Mouse (Mus musculus) embryonic facial prominence, embryonic 13.5 days (tissue): ENCODE measurements around the gene Metap1d. TPM values are rescaled to one million over a fixed set of nuclear protein-coding genes. Genes with fewer than 3 reads are reported as not detected.
A peak's percentile ranks its signal among the peaks of the same experiment; 100 is the strongest.

Source experiments
- ATAC-seq: fragments of 200-750 bp; cut with Nextera tagmentation; 2 replicates; pipeline ENCODE4 v1.8.0; 2017; ENCODE audit warnings: low read depth; ENCODE audit not compliant: insufficient number of reproducible peaks, insufficient read depth, low FRiP score, low TSS enrichment
- H3K27ac ChIP-seq: fragments of 300-500 bp; sonication (generic); 2 replicates; pipeline ENCODE4 v1.5.1; 2015; ENCODE audit warnings: moderate library complexity, mild to moderate bottlenecking, inconsistent platforms
- H3K27me3 ChIP-seq: fragments of 300-500 bp; sonication (generic); 2 replicates; pipeline ENCODE4 v1.6.1; 2015; ENCODE audit warnings: mild to moderate bottlenecking, inconsistent platforms
- H3K36me3 ChIP-seq: fragments of 300-500 bp; sonication (generic); 2 replicates; pipeline ENCODE4 v1.6.1; 2015; ENCODE audit warnings: mild to moderate bottlenecking, inconsistent platforms
- H3K4me1 ChIP-seq: fragments of 300-500 bp; sonication (generic); 2 replicates; pipeline ENCODE4 v1.6.1; 2015; ENCODE audit warnings: inconsistent platforms
- H3K4me2 ChIP-seq: fragments of 300-500 bp; sonication (generic); 2 replicates; pipeline ENCODE4 v1.6.1; 2015; ENCODE audit warnings: moderate library complexity, mild to moderate bottlenecking, inconsistent platforms
- H3K4me3 ChIP-seq: fragments of 300-500 bp; sonication (generic); 2 replicates; pipeline ENCODE4 v1.5.1; 2015; ENCODE audit warnings: mild to moderate bottlenecking, inconsistent platforms
- H3K9ac ChIP-seq: fragments of 300-500 bp; sonication (generic); 2 replicates; pipeline ENCODE4 v1.6.1; 2015; ENCODE audit warnings: mild to moderate bottlenecking, inconsistent platforms
- H3K9me3 ChIP-seq: fragments of 300-500 bp; sonication (generic); 2 replicates; pipeline ENCODE4 v1.6.1; 2016; ENCODE audit warnings: inconsistent platforms
- WGBS: fragments of 180-500 bp; shearing (Covaris S2); methylation state at CpG from one replicate; pipeline ENCODE4 v1.1.7; 2015; ENCODE audit warnings: mixed read lengths; 5-methylcytosine and 5-hydroxymethylcytosine counted together
- polyA plus RNA-seq: library from polyadenylated mRNA; unstranded; fragments of >200 nt; fragmentation: Nextera tagmentation; extraction: Ambion mirVana; gene quantifications from 2 replicates; pipeline ENCODE4 v1.2.1, GENCODE M21; 2015

Gene Metap1d
- polyA plus RNA-seq, 1 experiment from 2014 or later, result 51.8 TPM

DNA sequence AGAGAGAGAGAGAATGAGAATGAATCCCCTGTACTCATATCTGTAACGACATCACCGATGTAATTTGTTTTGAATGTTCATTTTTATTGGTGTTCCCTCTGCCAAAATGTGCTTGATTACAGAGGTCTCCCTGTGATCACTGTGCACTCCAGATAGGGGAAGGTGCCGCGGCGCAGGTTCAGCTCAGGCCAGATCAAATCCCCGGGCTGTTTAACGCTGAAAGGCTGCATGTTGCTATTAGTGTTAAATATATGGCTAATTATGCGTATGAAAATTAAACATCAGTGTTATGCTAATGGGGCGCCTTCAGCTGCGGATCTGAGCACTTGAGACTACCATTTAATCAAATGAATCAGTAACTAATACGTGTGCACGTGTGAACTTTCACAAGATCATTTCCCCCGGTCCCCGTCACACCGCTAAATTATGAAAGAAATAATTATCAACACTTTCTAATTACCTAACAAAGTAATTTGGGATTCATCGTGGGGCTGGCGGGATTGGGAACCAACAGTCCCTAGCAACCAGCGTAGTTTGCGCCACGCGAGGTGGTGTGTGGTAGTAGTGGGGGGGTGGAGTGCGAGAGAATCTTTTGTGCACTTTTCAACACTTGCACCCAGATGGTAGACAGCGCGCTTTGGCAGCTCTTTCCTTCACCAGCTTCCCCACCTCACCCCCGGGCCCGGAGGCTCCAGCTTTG is 75.1 kb downstream of the Metap1d start, which contains the start of gene Dlx1:
Gene Dlx1 (plus strand): TSS at position 100 of the 700 bp plus-strand sequence.
- peak within 1 kb of the TSS; percentile 89 for H3K27ac ChIP-seq
- H3K4me1 ChIP-seq, result peaks cover 29% of the 10 kb centered on the region
- H3K36me3 ChIP-seq, result no peaks in the 10 kb centered on the region
- peaks cover 96% of the 10 kb centered on the region for H3K27me3 ChIP-seq
- ATAC-seq, result no peak
- peak within 1 kb of the TSS; percentile 84 for H3K4me2 ChIP-seq
- H3K9ac ChIP-seq, result peak within 1 kb of the TSS; percentile 72
- no peaks in the 10 kb centered on the region for H3K9me3 ChIP-seq
- H3K4me3 ChIP-seq, result peak within 1 kb of the TSS; percentile 52
- WGBS, result under 1% methylated on average over 26 of the region's 26 CpGs

DNA sequence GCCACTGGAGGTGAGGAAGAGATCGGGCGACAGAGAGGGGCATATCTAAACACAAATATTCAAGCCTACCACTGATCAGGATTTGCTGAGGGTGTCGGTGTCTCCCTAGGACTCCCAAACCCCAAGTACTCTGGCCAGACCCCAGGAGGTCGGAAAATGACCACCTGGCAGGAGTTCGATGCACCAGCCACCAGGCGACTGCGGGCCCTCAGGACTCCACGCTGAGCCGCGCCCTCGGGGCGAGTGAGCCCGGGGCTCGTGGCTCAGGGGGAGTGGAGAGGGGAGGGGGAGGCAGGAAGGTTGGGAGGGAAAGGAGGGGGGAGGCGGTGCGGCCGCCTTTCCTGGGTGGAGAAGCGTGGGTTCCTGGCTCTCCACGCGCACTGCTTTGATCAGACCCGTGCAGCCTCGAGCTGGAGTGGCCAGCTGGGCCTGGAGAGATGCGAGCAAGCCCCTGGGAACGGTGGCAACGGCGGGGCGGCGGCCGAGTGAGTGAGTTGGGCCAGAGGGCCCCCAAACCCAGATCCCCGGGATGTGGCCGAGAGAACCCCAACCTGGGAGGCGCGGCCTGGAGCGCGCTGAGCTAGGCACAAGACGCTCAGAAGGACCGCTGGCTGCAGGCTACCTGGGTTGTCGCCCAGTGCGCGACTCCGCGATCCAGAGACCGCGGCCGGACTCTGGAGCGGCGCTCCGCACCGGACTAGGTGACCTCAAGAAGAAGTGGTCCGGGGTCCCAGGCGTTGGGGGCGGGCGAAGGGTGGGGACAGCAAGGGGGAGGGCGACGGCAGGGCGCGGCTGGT is 75.8 kb downstream of the Metap1d start:
- H3K36me3 ChIP-seq, result no peaks in the 10 kb centered on the region
- peaks cover 29% of the 10 kb centered on the region for H3K4me1 ChIP-seq
- H3K4me3 ChIP-seq, result peak overlapping the region; percentile 52
- H3K9me3 ChIP-seq, result no peaks in the 10 kb centered on the region
- peaks cover 96% of the 10 kb centered on the region for H3K27me3 ChIP-seq
- ATAC-seq, result peak; percentile 3; the same call in 1 of the 2 replicates
- H3K4me2 ChIP-seq, result peak overlapping the region; percentile 84
- peak overlapping the region; percentile 72 for H3K9ac ChIP-seq
- peak overlapping the region; percentile 89 for H3K27ac ChIP-seq
- under 1% methylated on average over 57 of the region's 57 CpGs for WGBS

DNA sequence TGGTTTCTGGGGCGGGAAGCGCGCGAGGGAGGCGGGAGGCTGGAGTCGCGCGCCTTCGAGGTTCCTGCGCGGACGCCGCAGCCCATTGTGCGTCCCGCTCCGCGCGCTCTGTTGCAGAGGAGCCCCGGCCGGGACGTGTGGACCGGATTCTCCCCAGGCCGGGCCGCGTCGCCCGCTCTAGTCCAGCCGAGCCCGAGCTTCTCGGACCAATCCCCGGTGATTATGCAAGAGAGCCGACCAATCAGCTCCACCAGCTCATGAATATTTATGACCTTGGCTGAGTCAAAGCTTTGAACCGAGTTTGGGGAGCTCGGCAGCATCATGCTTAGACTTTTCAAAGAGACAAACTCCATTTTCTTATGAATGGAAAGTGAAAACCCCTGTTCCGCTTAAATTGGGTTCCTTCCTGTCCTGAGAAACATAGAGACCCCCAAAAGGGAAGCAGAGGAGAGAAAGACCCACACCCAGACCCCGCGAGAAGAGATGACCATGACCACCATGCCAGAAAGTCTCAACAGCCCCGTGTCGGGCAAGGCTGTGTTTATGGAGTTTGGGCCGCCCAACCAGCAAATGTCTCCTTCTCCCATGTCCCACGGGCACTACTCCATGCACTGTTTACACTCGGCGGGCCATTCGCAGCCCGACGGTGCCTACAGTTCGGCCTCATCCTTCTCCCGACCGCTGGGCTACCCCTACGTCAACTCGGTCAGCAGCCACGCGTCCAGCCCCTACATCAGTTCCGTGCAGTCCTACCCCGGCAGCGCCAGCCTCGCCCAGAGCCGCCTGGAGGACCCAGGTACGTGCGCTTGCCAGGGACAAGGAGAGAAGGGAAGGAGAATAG is 76.7 kb downstream of the Metap1d start:
- peak; percentile 88 for ATAC-seq
- Histone ChIP-seq H3K27ac (peak overlapping the region; percentile 89), H3K9me3 (no peaks in the 10 kb centered on the region)

DNA sequence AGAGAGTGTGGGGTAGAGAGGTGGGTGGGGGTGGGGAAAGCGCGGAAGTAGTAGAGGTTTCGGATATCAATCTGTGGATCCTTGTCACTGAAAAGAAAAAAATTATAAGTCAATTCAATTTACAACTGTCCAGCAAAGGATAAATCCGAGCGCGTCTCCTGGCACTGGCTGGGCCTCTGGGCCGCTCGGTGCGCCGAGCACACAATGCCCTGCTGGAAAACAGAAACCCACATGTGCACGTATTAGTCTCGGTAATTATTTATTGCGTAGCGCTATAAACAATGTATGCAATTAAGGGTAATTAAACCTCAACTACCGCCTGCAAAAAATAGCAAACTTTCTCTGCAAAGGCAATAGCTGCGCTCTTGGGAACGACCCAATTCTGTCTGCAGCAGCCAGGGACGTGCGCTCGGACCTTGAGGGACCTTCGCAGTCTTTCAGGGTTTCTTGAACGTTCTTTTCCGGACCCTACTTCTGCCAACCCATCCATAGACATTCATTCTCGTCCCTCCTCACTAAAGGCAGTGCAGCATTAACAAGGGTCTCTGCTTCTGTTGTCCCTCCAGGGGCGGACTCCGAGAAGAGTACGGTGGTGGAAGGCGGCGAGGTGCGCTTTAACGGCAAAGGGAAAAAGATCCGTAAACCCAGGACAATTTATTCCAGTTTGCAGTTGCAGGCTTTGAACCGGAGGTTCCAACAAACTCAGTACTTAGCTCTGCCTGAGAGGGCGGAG is 77.5 kb downstream of the Metap1d start:
- peaks cover 96% of the 10 kb centered on the region for H3K27me3 ChIP-seq
- peak overlapping the region; percentile 72 for H3K9ac ChIP-seq
- H3K9me3 ChIP-seq, result no peaks in the 10 kb centered on the region
- peak overlapping the region; percentile 89 for H3K27ac ChIP-seq
- H3K36me3 ChIP-seq, result no peaks in the 10 kb centered on the region
- peaks cover 34% of the 10 kb centered on the region for H3K4me1 ChIP-seq
- H3K4me3 ChIP-seq, result peak overlapping the region; percentile 52
- under 1% methylated on average over 34 of the region's 34 CpGs for WGBS
- no peak for ATAC-seq
- peak overlapping the region; percentile 84 for H3K4me2 ChIP-seq

More for the DNA sequence above, 76.7 kb downstream of the Metap1d start:
- peak overlapping the region; percentile 72 for H3K9ac ChIP-seq
- H3K4me2 ChIP-seq, result peak overlapping the region; percentile 84
- WGBS, result under 1% methylated on average over 60 of the region's 60 CpGs
- H3K4me1 ChIP-seq, result peaks cover 29% of the 10 kb centered on the region
- peaks cover 98% of the 10 kb centered on the region for H3K27me3 ChIP-seq
- no peaks in the 10 kb centered on the region for H3K36me3 ChIP-seq
- H3K4me3 ChIP-seq, result peak overlapping the region; percentile 52

DNA sequence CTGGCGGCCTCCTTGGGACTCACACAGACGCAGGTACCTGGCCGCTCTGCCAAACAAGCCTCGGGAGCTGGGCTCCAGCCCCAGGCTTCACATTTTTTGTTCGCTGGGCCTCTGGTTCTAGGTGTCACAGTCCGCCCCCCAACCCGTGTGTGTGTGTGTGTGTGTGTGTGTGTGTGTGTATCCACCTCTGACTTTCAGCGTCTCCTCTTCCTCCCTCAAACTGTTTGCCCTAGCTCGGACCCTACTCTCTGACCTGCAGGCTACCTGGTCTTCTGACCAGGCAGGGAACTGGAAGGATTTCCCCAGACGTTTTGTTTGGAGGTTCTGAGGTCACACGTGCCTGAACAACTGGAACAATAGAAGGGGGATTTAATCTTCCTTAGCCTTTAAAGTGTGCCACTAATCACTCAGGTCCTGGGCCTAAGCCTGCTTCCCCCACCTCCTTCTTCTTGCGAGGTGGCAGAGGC is 78.1 kb downstream of the Metap1d start:
- peaks cover 94% of the 10 kb centered on the region for H3K27me3 ChIP-seq
- peak overlapping the region; percentile 52 for H3K4me3 ChIP-seq
- no peaks in the 10 kb centered on the region for H3K36me3 ChIP-seq
- no peaks in the 10 kb centered on the region for H3K9me3 ChIP-seq
- WGBS, result 5% methylated on average over 12 of the region's 12 CpGs
- H3K4me2 ChIP-seq, result peak overlapping the region; percentile 84
- 0 out of 2 replicates have a peak overlapping the region, but pooled peaks have one; percentile 17 for H3K27ac ChIP-seq
- peak overlapping the region; percentile 72 for H3K9ac ChIP-seq
- ATAC-seq, result no peak
- H3K4me1 ChIP-seq, result peaks cover 34% of the 10 kb centered on the region

DNA sequence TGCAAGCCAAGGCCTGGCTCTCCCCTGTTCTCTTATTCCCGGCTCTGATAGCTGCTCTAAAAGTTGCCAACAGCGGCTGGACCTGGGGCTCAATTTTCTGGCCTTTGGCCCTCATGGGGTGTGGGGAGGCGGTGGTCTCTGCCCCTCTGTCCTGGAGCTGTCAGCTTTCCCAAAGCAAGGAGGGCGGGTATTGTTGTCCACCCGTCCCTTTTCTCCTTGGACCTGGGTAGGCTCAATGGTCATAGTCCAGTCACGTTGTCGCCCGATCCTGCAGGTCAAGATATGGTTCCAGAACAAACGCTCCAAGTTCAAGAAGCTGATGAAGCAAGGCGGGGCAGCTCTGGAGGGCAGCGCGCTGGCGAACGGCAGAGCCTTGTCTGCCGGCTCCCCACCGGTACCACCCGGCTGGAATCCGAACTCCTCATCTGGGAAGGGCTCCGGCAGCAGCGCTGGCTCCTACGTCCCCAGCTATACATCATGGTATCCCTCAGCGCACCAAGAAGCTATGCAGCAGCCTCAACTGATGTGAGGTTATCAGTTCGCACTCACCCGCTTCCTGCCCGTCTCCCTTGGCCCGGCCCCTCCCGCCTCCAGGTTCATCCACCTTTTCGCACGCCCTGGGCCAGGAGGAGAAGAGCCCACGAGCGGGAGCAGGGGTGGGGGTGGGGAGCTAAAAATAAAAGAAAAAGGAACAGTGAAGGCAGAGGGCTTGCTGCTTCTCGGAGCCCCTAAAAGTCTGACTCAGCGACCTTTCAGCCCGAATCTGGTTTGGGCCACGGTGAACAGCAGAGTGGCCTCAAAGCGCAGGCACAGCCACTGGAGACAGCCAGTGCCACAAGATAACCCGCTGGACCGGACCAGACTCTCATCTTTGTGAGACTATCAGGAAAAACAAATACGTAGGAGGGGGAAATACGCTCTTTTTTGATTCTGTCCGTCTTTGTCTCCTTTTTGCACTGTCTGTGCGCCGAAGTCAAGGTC is 79.2 kb downstream of the Metap1d start:
- peak overlapping the region; percentile 18; the same call in 1 of the 2 replicates for H3K27ac ChIP-seq
- H3K4me1 ChIP-seq, result peaks cover 34% of the 10 kb centered on the region
- WGBS, result 3% methylated on average over 43 of the region's 43 CpGs
- H3K9me3 ChIP-seq, result no peaks in the 10 kb centered on the region
- peak overlapping the region; percentile 72 for H3K9ac ChIP-seq
- H3K4me3 ChIP-seq, result peak overlapping the region; percentile 52
- H3K36me3 ChIP-seq, result no peaks in the 10 kb centered on the region
- peak overlapping the region; percentile 84 for H3K4me2 ChIP-seq
- ATAC-seq, result no peak
- H3K27me3 ChIP-seq, result peaks cover 94% of the 10 kb centered on the region

DNA sequence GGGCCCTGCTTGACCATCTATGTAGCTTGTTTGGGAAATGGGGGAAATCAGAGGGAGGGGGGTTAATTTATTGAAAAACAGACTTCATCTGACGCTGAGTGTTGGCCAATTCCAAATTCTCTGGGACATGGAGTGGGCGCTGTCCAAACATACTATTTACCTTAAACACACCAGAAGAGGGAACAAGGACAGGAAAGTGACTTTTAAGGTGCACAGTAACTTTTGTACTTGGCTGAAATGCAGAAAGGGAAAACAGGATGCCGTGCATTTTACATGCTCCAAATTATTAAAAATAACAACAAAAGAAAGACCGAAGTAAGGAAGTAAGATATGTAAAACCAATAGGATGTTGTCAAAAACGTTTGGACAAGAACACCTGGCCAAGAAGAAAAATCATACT is 80.0 kb downstream of the Metap1d start:
- H3K4me2 ChIP-seq, result peak overlapping the region; percentile 84
- H3K27me3 ChIP-seq, result peaks cover 96% of the 10 kb centered on the region

DNA sequence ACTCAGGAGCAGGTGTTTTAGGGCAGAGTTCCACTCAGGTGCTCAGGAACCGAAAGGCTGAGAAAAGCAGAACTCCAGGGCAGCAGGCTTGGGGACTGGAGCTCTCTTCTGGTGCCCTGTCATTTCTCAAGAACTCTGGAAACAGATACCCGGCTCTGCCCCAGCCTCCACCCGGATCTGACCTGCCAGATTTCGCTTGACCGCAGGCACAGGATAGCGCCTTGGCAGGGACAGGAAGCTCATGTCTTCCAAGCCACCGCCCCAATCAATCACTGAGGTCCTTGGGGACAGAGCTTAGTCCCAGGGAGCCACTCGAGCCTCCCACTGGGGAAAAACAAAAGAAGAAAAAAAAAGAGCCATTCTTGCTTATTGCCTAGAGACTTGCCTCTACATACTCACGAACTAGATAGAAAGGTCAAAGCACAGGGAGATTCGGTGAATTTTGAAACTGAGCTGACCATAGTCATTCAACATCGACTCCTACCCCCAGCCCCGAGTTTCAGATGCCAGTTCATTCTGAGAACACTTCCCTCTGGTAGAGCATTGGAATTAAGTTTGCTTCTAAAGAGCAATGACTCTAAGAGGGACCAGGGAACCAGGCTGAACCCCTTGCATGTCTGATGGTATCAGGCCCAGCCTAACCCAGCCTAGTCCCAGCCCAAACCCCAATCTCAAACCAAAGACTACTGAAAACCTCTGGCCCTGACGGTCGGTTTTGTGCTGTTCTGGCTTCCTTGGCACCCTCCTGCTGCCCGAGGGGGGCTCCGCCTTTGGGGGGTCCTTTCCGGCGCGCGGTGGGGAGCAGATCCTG is 81.4 kb downstream of the Metap1d start:
- no peaks in the 10 kb centered on the region for H3K36me3 ChIP-seq
- 5% methylated on average over 20 of the region's 20 CpGs for WGBS
- 0 out of 2 replicates have a peak overlapping the region, but pooled peaks have one; percentile 8 for H3K4me3 ChIP-seq
- peaks cover 38% of the 10 kb centered on the region for H3K4me1 ChIP-seq
- H3K9me3 ChIP-seq, result no peaks in the 10 kb centered on the region
- ATAC-seq, result no peak
- peak overlapping the region; percentile 71; the same call in 1 of the 2 replicates for H3K27ac ChIP-seq
- H3K9ac ChIP-seq, result peak overlapping the region; percentile 46
- peak overlapping the region; percentile 31 for H3K4me2 ChIP-seq
- H3K27me3 ChIP-seq, result peaks cover 96% of the 10 kb centered on the region

More for the DNA sequence above, 80.0 kb downstream of the Metap1d start:
- 15% methylated on average over 5 of the region's 5 CpGs for WGBS
- Histone ChIP-seq H3K36me3 (no peaks in the 10 kb centered on the region), H3K9me3 (no peaks in the 10 kb centered on the region), H3K9ac (peak overlapping the region; percentile 72; the same call in 1 of the 2 replicates), H3K27ac (no peak overlapping the region), H3K4me1 (peaks cover 34% of the 10 kb centered on the region), H3K4me3 (peak overlapping the region; percentile 52)
- no peak for ATAC-seq
